Mouse (Mus musculus) testis, adult 2 months (tissue): ENCODE results near the gene Ube2n. TPM values are rescaled to one million over a fixed set of nuclear protein-coding genes. Genes with fewer than 3 reads are reported as not detected.

Experiments used
- H3K27ac ChIP-seq: fragments of 200-500 bp; 2 replicates; pipeline ENCODE4 v1.5.1; 2012; ENCODE audit warnings: low read depth, low read length; ENCODE audit not compliant: control insufficient read depth, insufficient read depth
- H3K27me3 ChIP-seq: fragments of 200-500 bp; 2 replicates; pipeline ENCODE4 v1.6.1; 2012; ENCODE audit warnings: mild to moderate bottlenecking, low read length, moderate library complexity; ENCODE audit not compliant: control insufficient read depth, insufficient read depth
- H3K36me3 ChIP-seq: fragments of 200-500 bp; 2 replicates; pipeline ENCODE4 v1.6.1; 2012; ENCODE audit warnings: mild to moderate bottlenecking, low read length; ENCODE audit not compliant: control insufficient read depth, insufficient read depth
- H3K4me1 ChIP-seq: fragments of 200-500 bp; 2 replicates; pipeline ENCODE4 v1.6.1; 2012; ENCODE audit warnings: low read length; ENCODE audit not compliant: control insufficient read depth, insufficient read depth
- H3K4me3 ChIP-seq: fragments of 200-500 bp; 2 replicates; pipeline ENCODE4 v1.5.1; 2012; ENCODE audit warnings: low read depth, mild to moderate bottlenecking, low read length, moderate library complexity, mixed read lengths; ENCODE audit not compliant: control insufficient read depth
- CTCF ChIP-seq: fragments of 200-500 bp; IDR thresholded peaks from 2 replicates; pipeline ENCODE4 v1.5.1; 2012; ENCODE audit warnings: low read depth, mild to moderate bottlenecking, inconsistent platforms, low read length, moderate library complexity; ENCODE audit not compliant: control insufficient read depth, insufficient read depth, insufficient replicate concordance
- POLR2A ChIP-seq: fragments of 200-500 bp; IDR thresholded peaks from 2 replicates; pipeline ENCODE4 v1.6.1; 2012; ENCODE audit warnings: low read depth, mild to moderate bottlenecking, inconsistent platforms, low read length, moderate library complexity; ENCODE audit not compliant: control insufficient read depth
- polyA plus RNA-seq: library from polyadenylated mRNA; depleted of rRNA; stranded (reverse); fragments of >200 nt; gene quantifications from 2 replicates; pipeline ENCODE4 v1.2.3, GENCODE M21; 2012

Gene Ube2n
- polyA plus RNA-seq, 1 experiment = 294 TPM

- Histone ChIP-seq H3K27me3 (no peaks in the 10 kb centered on the region), H3K27ac (no peak overlapping the region), H3K4me3 (no peak overlapping the region), H3K36me3 (no peaks in the 10 kb centered on the region), H3K4me1 (peaks cover under 1% of the 10 kb centered on the region)
- TF ChIP-seq CTCF (no peak), POLR2A (no peak)
Measured at GRCm38 (mm10) chr10:95559426-95559825, 44.5 kb downstream of the Ube2n start.

- Histone ChIP-seq H3K4me3 (no peak overlapping the region), H3K4me1 (peaks cover 8% of the 10 kb centered on the region), H3K27me3 (no peaks in the 10 kb centered on the region), H3K27ac (no peak overlapping the region), H3K36me3 (no peaks in the 10 kb centered on the region)
- TF ChIP-seq POLR2A (no peak), CTCF (no peak)
Measured at GRCm38 (mm10) chr10:95560394-95560983, 45.5 kb downstream of the Ube2n start.

GRCm38 (mm10) chr10:95561616-95562015, 46.7 kb downstream of the Ube2n start:
- Histone ChIP-seq H3K4me1 (peaks cover 8% of the 10 kb centered on the region), H3K27ac (no peak overlapping the region), H3K4me3 (peak overlapping the region; percentile 32; the same call in 1 of the 2 replicates), H3K27me3 (no peaks in the 10 kb centered on the region), H3K36me3 (no peaks in the 10 kb centered on the region)
- TF ChIP-seq CTCF = no peak

DNA sequence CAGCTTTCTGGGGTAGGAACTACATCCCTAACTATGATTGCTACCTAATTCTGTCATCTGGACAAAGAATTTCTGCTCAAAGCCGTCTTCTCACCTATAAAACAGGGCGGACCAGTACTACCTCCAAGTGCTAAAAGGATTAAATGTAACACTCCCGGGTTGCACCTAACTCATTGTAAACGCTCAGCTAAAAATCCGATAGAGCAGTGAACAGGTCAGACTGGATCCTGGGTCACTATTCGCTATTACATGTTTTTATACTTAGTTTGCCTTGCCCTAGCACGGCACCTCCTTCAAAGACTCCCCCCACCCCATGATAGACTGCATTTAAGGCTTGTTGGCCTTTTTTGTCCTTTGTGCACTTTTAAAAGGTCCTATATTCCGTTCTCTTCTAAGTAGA, 47.5 kb downstream of the Ube2n start:
- Histone ChIP-seq H3K4me1 (peaks cover 8% of the 10 kb centered on the region), H3K4me3 (peak overlapping the region; percentile 74), H3K27ac (peak overlapping the region; percentile 43; the same call in 1 of the 2 replicates), H3K36me3 (no peaks in the 10 kb centered on the region), H3K27me3 (no peaks in the 10 kb centered on the region)
- TF ChIP-seq CTCF = no peak

DNA sequence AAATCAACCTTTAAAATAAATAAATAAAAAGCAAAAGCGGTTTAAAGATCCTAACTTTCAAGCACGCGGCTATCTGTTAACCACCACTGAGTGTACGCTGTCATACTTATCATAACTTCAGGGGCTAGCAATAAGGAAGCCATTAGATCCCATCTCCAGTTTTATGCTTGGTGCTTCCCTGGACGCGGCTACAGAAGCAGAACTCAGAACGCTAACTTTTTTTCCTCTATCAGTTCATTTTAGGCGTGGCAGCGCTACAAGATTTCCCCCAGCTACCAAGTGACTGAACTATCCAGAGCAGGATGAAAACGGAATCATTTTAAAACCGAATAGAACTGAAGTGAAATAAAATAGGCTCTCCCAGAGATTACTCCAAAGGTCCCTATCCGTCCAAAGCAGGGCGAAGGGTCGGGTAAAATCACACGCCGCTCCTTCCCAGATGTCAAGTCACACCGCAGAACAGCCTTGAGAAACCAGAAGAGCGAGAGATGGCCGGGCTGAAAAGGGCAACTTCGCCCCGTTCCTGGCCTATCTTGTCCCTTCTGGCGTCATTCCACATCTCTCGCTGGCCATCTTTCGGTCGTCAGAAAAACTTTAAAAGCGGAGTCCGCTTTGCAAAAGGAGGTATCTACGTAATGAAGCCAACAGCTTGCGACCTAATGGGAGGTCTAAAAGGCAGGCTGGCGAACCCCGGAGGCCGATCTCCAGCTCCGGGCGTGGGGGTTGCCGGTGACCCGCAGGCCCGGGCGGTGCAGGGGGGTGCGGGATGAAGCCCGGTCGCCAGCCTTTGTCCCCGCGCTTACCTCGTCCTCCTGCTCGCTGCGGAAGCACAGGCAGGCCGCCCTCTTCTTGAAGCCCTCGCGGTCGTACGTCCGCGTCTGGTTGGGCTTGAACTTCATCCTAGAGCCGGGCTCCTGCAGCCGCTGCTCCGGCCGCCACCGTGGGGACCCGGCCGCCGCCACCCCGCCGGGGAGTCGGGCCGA, 48.2 kb downstream of the Ube2n start:
- peaks cover 8% of the 10 kb centered on the region for H3K4me1 ChIP-seq
- no peaks in the 10 kb centered on the region for H3K36me3 ChIP-seq
- peak overlapping the region; percentile 92 for H3K27ac ChIP-seq
- H3K27me3 ChIP-seq = no peaks in the 10 kb centered on the region
- TF ChIP-seq CTCF = no peak
- no peak for TF ChIP-seq POLR2A
- peak overlapping the region; percentile 98 for H3K4me3 ChIP-seq

- H3K4me1 ChIP-seq = peaks cover 8% of the 10 kb centered on the region
Measured at GRCm38 (mm10) chr10:95563851-95564845, 49.2 kb downstream of the Ube2n start, which contains the start of gene Nudt4. Gene Nudt4 (minus strand): TSS chr10:95564146.

More at GRCm38 (mm10) chr10:95563851-95564845, 49.2 kb downstream of the Ube2n start, which contains the start of gene Nudt4:
- H3K27me3 ChIP-seq = no peaks in the 10 kb centered on the region
- peak; percentile 82 for TF ChIP-seq POLR2A
- no peak for TF ChIP-seq CTCF
- no peaks in the 10 kb centered on the region for H3K36me3 ChIP-seq
- H3K27ac ChIP-seq = peak within 1 kb of the TSS; percentile 94
- peak within 1 kb of the TSS; percentile 98 for H3K4me3 ChIP-seq
